In the genomic region with DNA sequence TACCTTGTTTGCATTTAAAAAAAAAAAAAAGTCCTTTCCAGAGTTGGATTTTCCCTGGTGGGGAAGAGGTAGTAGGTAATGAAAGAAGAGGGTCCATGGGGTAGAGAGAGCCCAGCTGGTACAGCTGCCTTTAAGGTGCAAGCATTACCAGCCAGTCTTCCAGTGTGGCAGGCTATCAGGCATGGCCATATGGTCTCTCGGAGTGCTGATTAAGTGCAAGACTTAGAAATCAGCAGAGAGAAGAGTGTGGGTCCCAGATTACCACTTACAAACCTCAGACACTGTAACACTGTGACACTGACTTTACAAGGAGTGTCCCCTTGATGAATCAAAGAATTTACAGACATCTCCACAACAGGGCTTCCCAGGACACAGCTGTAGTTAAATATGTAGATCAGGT, we compare ENCODE assay signal across 27 mouse cellular contexts. TPM values are rescaled to one million over a fixed set of nuclear protein-coding genes. Genes with fewer than 3 reads are reported as not detected.
DNase-seq lines count a peak whose midpoint lies in the region; ATAC-seq and TF ChIP-seq lines count a peak whose summit lies in the region.
"Had no signal": no experiment of that assay in that cellular context is flagged by ENCODE, and none has a peak within 500 bp of the region (broad histone marks: within the 10 kb centered on the region; RNA-seq: fewer than 3 reads in every experiment).

No protein-coding gene starts in this region.

- H3K4me3 ChIP-seq in gastrocnemius, adult 2 months = no peak overlapping the region
- no peak overlapping the region for H3K4me3 ChIP-seq in MEL (ENCODE audit: control insufficient read depth in 1 of 2, insufficient read depth in 1 of 2, low read depth in 2 of 2, low read length in 2 of 2)
- no peak overlapping the region for H3K4me3 ChIP-seq in liver, embryonic 12.5 days
- no peak overlapping the region for H3K4me3 ChIP-seq in liver, postnatal 0 days (ENCODE audit: low read depth, low read length)
- H3K4me3 ChIP-seq: embryonic facial prominence, embryonic 12.5 days; hindbrain, embryonic 10.5 days; kidney, embryonic 15.5 days; lung, embryonic 15.5 days; midbrain, embryonic 12.5 days; neural tube, embryonic 13.5 days had no signal

- H3K4me2 ChIP-seq in liver, embryonic 12.5 days = no peak overlapping the region
- H3K4me2 ChIP-seq in liver, postnatal 0 days (ENCODE audit: low read depth, low read length) = no peak overlapping the region
- H3K4me2 ChIP-seq: embryonic facial prominence, embryonic 12.5 days; kidney, embryonic 15.5 days; lung, embryonic 15.5 days; midbrain, embryonic 12.5 days; neural tube, embryonic 13.5 days had no signal

- no peak for TF ChIP-seq CTCF in gastrocnemius, adult 2 months (IDR thresholded peaks at IDR 0.05)
- TF ChIP-seq CTCF in MEL (IDR thresholded peaks at IDR 0.05 in 2 of 3, conservative IDR thresholded peaks at IDR 0.05 in 1 of 3; ENCODE audit: control insufficient read depth in 1 of 3, insufficient read depth in 1 of 3, low read depth in 2 of 3, low read length in 3 of 3, poor library complexity in 1 of 3, severe bottlenecking in 1 of 3) = no peak
- TF ChIP-seq CTCF in liver, postnatal 0 days (IDR thresholded peaks at IDR 0.05; ENCODE audit: low read depth) = no peak

- no peak for TF ChIP-seq POLR2A in MEL (IDR thresholded peaks at IDR 0.05; ENCODE audit: control insufficient read depth in 1 of 2, insufficient read depth in 1 of 2, low read depth in 1 of 2, low read length in 2 of 2, poor library complexity in 1 of 2)

- intact Hi-C loops in gastrocnemius, adult 2 months (cut with DNase I) = no loop called here

- peak overlapping the region; percentile 38; the same call in 1 of the 2 replicates for H3K27ac ChIP-seq in gastrocnemius, adult 2 months
- no peak overlapping the region for H3K27ac ChIP-seq in MEL (ENCODE audit: control insufficient read depth, low read depth, low read length)
- H3K27ac ChIP-seq in liver, embryonic 12.5 days = no peak overlapping the region
- no peak overlapping the region for H3K27ac ChIP-seq in liver, postnatal 0 days (ENCODE audit: low read depth)
- H3K27ac ChIP-seq: embryonic facial prominence, embryonic 12.5 days; hindbrain, embryonic 10.5 days; lung, embryonic 15.5 days; midbrain, embryonic 12.5 days; neural tube, embryonic 13.5 days had no signal

- peak; percentile 73 to 81 for TF ChIP-seq EP300 in MEL (IDR thresholded peaks at IDR 0.05; ENCODE audit: low read depth in 1 of 2, low read length in 2 of 2)
- TF ChIP-seq EP300 in liver, postnatal 0 days (IDR thresholded peaks at IDR 0.05; ENCODE audit: low read depth) = 0 out of 2 replicates have a peak, but pooled peaks have one; percentile 12

- no peaks in the 10 kb centered on the region for H3K27me3 ChIP-seq in MEL (ENCODE audit: control insufficient read depth in 1 of 2, insufficient read depth in 2 of 2, low read length in 2 of 2)
- H3K27me3 ChIP-seq in liver, embryonic 12.5 days (replicated peaks) = peaks cover 32% of the 10 kb centered on the region
- H3K27me3 ChIP-seq in liver, postnatal 0 days (ENCODE audit: insufficient read depth, low read length) = no peaks in the 10 kb centered on the region
- H3K27me3 ChIP-seq: embryonic facial prominence, embryonic 12.5 days; kidney, embryonic 15.5 days; lung, embryonic 15.5 days; midbrain, embryonic 12.5 days; neural tube, embryonic 13.5 days had no signal

- peaks cover 0 to 11% of the 10 kb centered on the region in 2 experiments; a peak in 2 of 4 replicates for H3K36me3 ChIP-seq in MEL (ENCODE audit: control insufficient read depth in 1 of 2, insufficient read depth in 2 of 2, low read length in 2 of 2)
- H3K36me3 ChIP-seq in liver, embryonic 12.5 days = no peaks in the 10 kb centered on the region
- H3K36me3 ChIP-seq in liver, postnatal 0 days (replicated peaks; ENCODE audit: insufficient read depth, low read length) = no peaks in the 10 kb centered on the region; the same call in 1 of the 2 replicates
- H3K36me3 ChIP-seq: midbrain, embryonic 12.5 days; neural tube, embryonic 13.5 days had no signal

- no peaks in the 10 kb centered on the region for H3K79me2 ChIP-seq in MEL (ENCODE audit: control insufficient read depth, insufficient read depth, low read length, poor library complexity)

- H3K4me1 ChIP-seq in MEL (ENCODE audit: control insufficient read depth in 1 of 2, insufficient read depth in 2 of 2, low read length in 2 of 2) = peaks cover 7 to 14% of the 10 kb centered on the region in 2 experiments; a peak in 3 of 4 replicates
- H3K4me1 ChIP-seq in liver, embryonic 12.5 days = peaks cover 52% of the 10 kb centered on the region
- peaks cover 30% of the 10 kb centered on the region for H3K4me1 ChIP-seq in liver, postnatal 0 days (ENCODE audit: insufficient read depth)

- 19% methylated on average over 1 of the region's 1 CpGs for WGBS in liver, embryonic 12.5 days (ENCODE audit: insufficient replicate concordance)
- 65% methylated on average over 1 of the region's 1 CpGs for WGBS in liver, postnatal 0 days (ENCODE audit: insufficient replicate concordance)

- no peaks in the 10 kb centered on the region for H3K9me3 ChIP-seq in MEL (replicated peaks; ENCODE audit: insufficient read depth, low read length)
- H3K9me3 ChIP-seq in liver, embryonic 12.5 days (replicated peaks) = no peaks in the 10 kb centered on the region
- no peaks in the 10 kb centered on the region for H3K9me3 ChIP-seq in liver, postnatal 0 days (ENCODE audit: low read length)
- H3K9me3 ChIP-seq: embryonic facial prominence, embryonic 12.5 days; hindbrain, embryonic 10.5 days; kidney, embryonic 15.5 days; lung, embryonic 15.5 days; midbrain, embryonic 12.5 days; neural tube, embryonic 13.5 days had no signal

- no peak for TF ChIP-seq RAD21 in MEL (IDR thresholded peaks at IDR 0.05; ENCODE audit: low read depth, low read length)

- DNase-seq in gastrocnemius, adult 2 months = no peak
- no peak for DNase-seq in gastrocnemius, postnatal 4 days (ENCODE audit: low spot score in 2 of 2)
- peak; percentile 55 for DNase-seq in MEL (ENCODE audit: low read depth, low spot score)
- DNase-seq in liver, postnatal 0 days = no peak
- no peak for DNase-seq in layer of hippocampus, adult 18-20 months (ENCODE audit: low spot score in 2 of 2)
- no peak for DNase-seq in gastrocnemius, postnatal 10 days
- DNase-seq: adrenal gland, adult 2 months; adrenal gland, postnatal 36 days; cerebellum, adult 11 months; cerebellum, adult 9-10 months; cerebellum, postnatal 36 days; heart, postnatal 14 days; kidney, adult 18-20 months; layer of hippocampus, postnatal 36 days; left cerebral cortex, postnatal 4 days; retina, postnatal 1 day; right cerebral cortex, postnatal 14 days; thymus, postnatal 14 days had no signal

- ATAC-seq in liver, embryonic 12.5 days = peak; percentile 46
- peak; percentile 30; the same call in 1 of the 2 replicates for ATAC-seq in liver, postnatal 0 days
- no peak for ATAC-seq in activated CD4-positive, CD25-positive, alpha-beta regulatory T cell, adult 4 months
- ATAC-seq: hindbrain, embryonic 16.5 days had no signal

- H3K9ac ChIP-seq in MEL (ENCODE audit: control insufficient read depth, low read depth, low read length, poor library complexity, severe bottlenecking) = no peak overlapping the region
- H3K9ac ChIP-seq in liver, embryonic 12.5 days = no peak overlapping the region
- H3K9ac ChIP-seq in liver, postnatal 0 days (replicated peaks) = no peak overlapping the region
- H3K9ac ChIP-seq: embryonic facial prominence, embryonic 12.5 days; kidney, embryonic 15.5 days; lung, embryonic 15.5 days; midbrain, embryonic 12.5 days; neural tube, embryonic 13.5 days had no signal

TF ChIP-seq in MEL, 35 proteins besides CTCF, POLR2A, EP300 and RAD21:
- TF ChIP-seq CHD1 (IDR thresholded peaks at IDR 0.05; ENCODE audit: low read depth, low read length) (no peak), TBP (IDR thresholded peaks at IDR 0.05; ENCODE audit: low read depth, low read length) (no peak), ETS1 (IDR thresholded peaks at IDR 0.05; ENCODE audit: low read depth, low read length) (peak; percentile 68), RCOR1 (IDR thresholded peaks at IDR 0.05; ENCODE audit: low read depth, low read length) (peak; percentile 94), HCFC1 (IDR thresholded peaks at IDR 0.05; ENCODE audit: low read depth, low read length) (no peak), GATA1 (IDR thresholded peaks at IDR 0.05; ENCODE audit: low read depth, low read length) (peak; percentile 75), GABPA (IDR thresholded peaks at IDR 0.05; ENCODE audit: low read depth, low read length) (no peak), MAZ (IDR thresholded peaks at IDR 0.05; ENCODE audit: low read depth, low read length) (no peak), MEF2A (IDR thresholded peaks at IDR 0.05; ENCODE audit: extremely low read depth, insufficient replicate concordance, low read depth, low read length, poor library complexity, severe bottlenecking) (no peak), ZKSCAN1 (IDR thresholded peaks at IDR 0.05; ENCODE audit: low read depth, low read length) (no peak), MXI1 (IDR thresholded peaks at IDR 0.05; ENCODE audit: low read depth, low read length) (peak; percentile 24; the same call in 1 of the 2 replicates), TCF12 (IDR thresholded peaks at IDR 0.05; ENCODE audit: low read depth, low read length) (peak; percentile 93), E2F4 (IDR thresholded peaks at IDR 0.05; ENCODE audit: borderline replicate concordance, low read depth, low read length) (no peak), NELFE (IDR thresholded peaks at IDR 0.05; ENCODE audit: low read depth, low read length) (no peak), MYC (IDR thresholded peaks at IDR 0.05; ENCODE audit: low read depth, low read length) (no peak), TAL1 (IDR thresholded peaks at IDR 0.05; ENCODE audit: low read length) (peak; percentile 81)

RNA-seq across cellular contexts. Expression of gene Smad1, which starts 18.9 kb away (rescaled TPM):
- total RNA-seq in gastrocnemius, adult 2 months (2021) = 1 to 10 TPM; 8.9 to 9.5 TPM
- total RNA-seq in gastrocnemius, postnatal 4 days (2021) = 10 to 100 TPM; 53.4 to 56.1 TPM
- 1.3 and 2.1 TPM in 2 replicates for total RNA-seq in MEL (2012; rRNA removed)
- polyA plus RNA-seq in MEL (2012; ENCODE audit: insufficient read depth in 1 of 2, insufficient read length in 2 of 2, low read depth in 1 of 2, low replicate concordance in 2 of 2, missing spikeins in 1 of 2) = 1 to 10 TPM in 1 of 2 experiments, not detected in 1; 2.0 TPM
- polyA plus RNA-seq in liver, embryonic 12.5 days (2016; fragmentation: Nextera tagmentation; extraction: Ambion mirVana) = 9.5 and 9.6 TPM in 2 replicates
- polyA plus RNA-seq in liver, postnatal 0 days (2015; fragmentation: Nextera tagmentation; extraction: Ambion mirVana) = 8.0 and 9.6 TPM in 2 replicates
- polyA plus RNA-seq in activated CD4-positive, CD25-positive, alpha-beta regulatory T cell, adult 4 months (2017; shearing (Covaris generic)) = 1 to 10 TPM; 4.7 to 5.4 TPM
- 10 to 100 TPM; 25.0 to 28.3 TPM for total RNA-seq in layer of hippocampus, adult 18-20 months (2021)
- total RNA-seq in gastrocnemius, postnatal 10 days (2021) = 10 to 100 TPM; 34.2 to 38.3 TPM
